Mouse (Mus musculus): ENCODE measurements around the gene Scaf11. TPM values are rescaled to one million over a fixed set of nuclear protein-coding genes. Genes with fewer than 3 reads are reported as not detected.

Gene Scaf11
- polyA plus RNA-seq, 2 experiments = 19.4 to 37.1 TPM

DNA sequence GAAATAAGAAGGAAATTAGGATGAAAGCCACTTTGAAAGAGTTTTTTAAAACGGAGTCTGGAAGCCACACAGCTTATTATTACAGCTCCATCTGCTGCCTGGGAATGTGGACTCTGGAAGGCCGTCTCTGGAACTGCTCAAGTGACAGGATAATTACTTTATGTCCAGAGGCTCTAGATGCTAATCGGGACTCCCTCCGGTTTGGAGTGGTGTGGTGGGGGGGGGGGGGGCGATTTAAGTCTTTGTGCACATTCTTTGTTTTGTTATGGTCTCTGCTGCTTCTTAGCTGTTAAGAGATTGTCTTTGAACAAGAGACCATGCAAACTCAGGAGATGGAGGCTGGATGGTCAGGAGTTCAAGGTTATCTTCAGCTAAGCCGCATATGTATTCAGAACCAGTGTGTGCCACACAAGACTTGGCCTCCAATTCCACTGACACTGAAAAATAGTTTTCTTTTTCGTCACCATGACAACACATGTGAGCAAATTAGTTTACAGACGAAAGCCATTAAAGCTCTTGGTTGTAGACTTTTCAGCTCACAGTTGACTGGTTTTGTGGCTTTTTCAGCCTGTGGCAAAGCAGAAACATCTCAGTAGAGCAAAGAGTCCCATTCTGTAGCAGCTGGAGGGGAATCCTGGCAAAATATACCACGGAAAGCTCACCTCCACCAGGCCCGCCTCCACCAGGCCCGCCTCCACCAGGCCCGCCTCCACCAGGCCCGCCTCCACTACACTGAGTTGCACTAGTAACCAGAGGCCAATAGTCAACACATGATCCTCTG is 31.4 kb upstream of the Scaf11 start:
- 55% methylated on average over 13 of the region's 13 CpGs for WGBS (ENCODE audit: insufficient replicate concordance)
- Histone ChIP-seq H3K27ac (no peak overlapping the region), H3K9ac (replicated peaks) (no peak overlapping the region), H3K27me3 (ENCODE audit: control insufficient read depth, insufficient read depth, low read length) (no peaks in the 10 kb centered on the region), H3K36me3 (replicated peaks; ENCODE audit: control insufficient read depth, insufficient read depth, low read depth) (no peaks in the 10 kb centered on the region), H3K4me1 (replicated peaks; ENCODE audit: control insufficient read depth in 2 of 2, insufficient read depth in 2 of 2, low read length in 1 of 2) (peaks cover 0 to 9% of the 10 kb centered on the region in 2 experiments; a peak in 2 of 4 replicates), H3K4me2 (ENCODE audit: low read depth) (no peak overlapping the region), H3K4me3 (ENCODE audit: insufficient read depth in 1 of 2, low read depth in 2 of 2, low read length in 2 of 2) (no peak overlapping the region), H3K9me3 (ENCODE audit: control insufficient read depth, low read length) (no peaks in the 10 kb centered on the region)
- TF ChIP-seq CTCF (IDR thresholded peaks at IDR 0.05; ENCODE audit: low read depth) (no peak), EP300 (IDR thresholded peaks at IDR 0.05; ENCODE audit: low read depth) (no peak)
- no peak for ATAC-seq (ENCODE audit: insufficient read depth)
- no peak for DNase-seq (ENCODE audit: low read depth in 3 of 3, low spot score in 3 of 3)

DNA sequence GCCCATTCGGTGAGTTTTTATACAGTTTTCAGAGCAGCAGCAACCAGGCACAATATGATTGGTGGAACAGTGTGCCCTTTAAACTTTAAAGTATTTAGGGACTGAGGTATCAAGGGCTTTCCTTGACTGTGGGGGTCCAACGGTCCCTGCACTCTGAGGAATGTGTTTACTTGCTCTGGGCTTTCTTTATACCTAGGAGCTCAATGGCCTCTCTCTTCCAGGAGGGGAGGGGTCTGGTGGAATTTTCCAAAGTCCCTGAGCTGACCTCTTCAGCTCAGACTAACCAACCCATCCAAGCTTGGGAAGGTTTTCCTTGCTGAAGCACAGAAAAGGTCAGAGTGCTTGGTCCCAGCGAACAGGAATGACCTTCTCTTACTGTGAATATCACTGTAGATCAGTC is 30.8 kb upstream of the Scaf11 start:
- no peak for ATAC-seq (ENCODE audit: insufficient read depth)
- DNase-seq (ENCODE audit: low read depth in 3 of 3, low spot score in 3 of 3) = no peak
- 45% methylated on average over 3 of the region's 3 CpGs for WGBS (ENCODE audit: insufficient replicate concordance)

DNA sequence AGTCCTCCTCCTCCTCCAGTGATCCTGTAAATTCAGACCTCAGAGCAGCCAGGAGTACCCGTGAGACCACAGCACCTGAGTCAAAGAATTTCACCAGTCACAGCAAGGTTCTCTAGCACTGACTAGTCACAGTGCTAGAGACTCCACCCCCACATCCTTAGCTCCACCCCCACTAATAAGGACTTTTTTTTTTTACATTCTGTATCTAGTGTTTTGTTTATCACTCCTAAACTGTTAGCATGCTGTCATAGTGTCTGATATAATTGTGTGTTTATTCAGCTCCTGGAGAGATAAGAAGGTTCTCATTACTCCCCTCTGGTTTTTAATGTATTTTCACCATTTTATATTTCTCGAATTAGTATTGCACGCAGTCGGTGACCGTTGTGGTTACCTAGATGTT is 29.5 kb upstream of the Scaf11 start:
- no peak for ATAC-seq (ENCODE audit: insufficient read depth)
- no peak for DNase-seq (ENCODE audit: low read depth in 3 of 3, low spot score in 3 of 3)
- Histone ChIP-seq H3K4me2 (ENCODE audit: low read depth) (no peak overlapping the region), H3K4me1 (replicated peaks; ENCODE audit: control insufficient read depth in 2 of 2, insufficient read depth in 2 of 2, low read length in 1 of 2) (peaks cover 0 to 9% of the 10 kb centered on the region in 2 experiments; a peak in 2 of 4 replicates), H3K27me3 (ENCODE audit: control insufficient read depth, insufficient read depth, low read length) (no peaks in the 10 kb centered on the region), H3K4me3 (ENCODE audit: insufficient read depth in 1 of 2, low read depth in 2 of 2, low read length in 2 of 2) (no peak overlapping the region), H3K9ac (replicated peaks) (no peak overlapping the region), H3K9me3 (ENCODE audit: control insufficient read depth, low read length) (no peaks in the 10 kb centered on the region), H3K27ac (no peak overlapping the region), H3K36me3 (replicated peaks; ENCODE audit: control insufficient read depth, insufficient read depth, low read depth) (no peaks in the 10 kb centered on the region)
- TF ChIP-seq EP300 (IDR thresholded peaks at IDR 0.05; ENCODE audit: low read depth) (no peak), CTCF (IDR thresholded peaks at IDR 0.05; ENCODE audit: low read depth) (no peak)
- 74% methylated on average over 5 of the region's 5 CpGs for WGBS (ENCODE audit: insufficient replicate concordance)

More for the DNA sequence above, 30.8 kb upstream of the Scaf11 start:
- no peaks in the 10 kb centered on the region for H3K9me3 ChIP-seq (ENCODE audit: control insufficient read depth, low read length)
- no peak overlapping the region for H3K27ac ChIP-seq
- TF ChIP-seq CTCF (IDR thresholded peaks at IDR 0.05; ENCODE audit: low read depth) = no peak
- TF ChIP-seq EP300 (IDR thresholded peaks at IDR 0.05; ENCODE audit: low read depth) = no peak
- H3K4me2 ChIP-seq (ENCODE audit: low read depth) = no peak overlapping the region
- H3K4me1 ChIP-seq (replicated peaks; ENCODE audit: control insufficient read depth in 2 of 2, insufficient read depth in 2 of 2, low read length in 1 of 2) = peaks cover 0 to 9% of the 10 kb centered on the region in 2 experiments; a peak in 2 of 4 replicates
- no peaks in the 10 kb centered on the region for H3K36me3 ChIP-seq (replicated peaks; ENCODE audit: control insufficient read depth, insufficient read depth, low read depth)
- no peaks in the 10 kb centered on the region for H3K27me3 ChIP-seq (ENCODE audit: control insufficient read depth, insufficient read depth, low read length)
- H3K9ac ChIP-seq (replicated peaks) = no peak overlapping the region
- H3K4me3 ChIP-seq (ENCODE audit: insufficient read depth in 1 of 2, low read depth in 2 of 2, low read length in 2 of 2) = no peak overlapping the region

DNA sequence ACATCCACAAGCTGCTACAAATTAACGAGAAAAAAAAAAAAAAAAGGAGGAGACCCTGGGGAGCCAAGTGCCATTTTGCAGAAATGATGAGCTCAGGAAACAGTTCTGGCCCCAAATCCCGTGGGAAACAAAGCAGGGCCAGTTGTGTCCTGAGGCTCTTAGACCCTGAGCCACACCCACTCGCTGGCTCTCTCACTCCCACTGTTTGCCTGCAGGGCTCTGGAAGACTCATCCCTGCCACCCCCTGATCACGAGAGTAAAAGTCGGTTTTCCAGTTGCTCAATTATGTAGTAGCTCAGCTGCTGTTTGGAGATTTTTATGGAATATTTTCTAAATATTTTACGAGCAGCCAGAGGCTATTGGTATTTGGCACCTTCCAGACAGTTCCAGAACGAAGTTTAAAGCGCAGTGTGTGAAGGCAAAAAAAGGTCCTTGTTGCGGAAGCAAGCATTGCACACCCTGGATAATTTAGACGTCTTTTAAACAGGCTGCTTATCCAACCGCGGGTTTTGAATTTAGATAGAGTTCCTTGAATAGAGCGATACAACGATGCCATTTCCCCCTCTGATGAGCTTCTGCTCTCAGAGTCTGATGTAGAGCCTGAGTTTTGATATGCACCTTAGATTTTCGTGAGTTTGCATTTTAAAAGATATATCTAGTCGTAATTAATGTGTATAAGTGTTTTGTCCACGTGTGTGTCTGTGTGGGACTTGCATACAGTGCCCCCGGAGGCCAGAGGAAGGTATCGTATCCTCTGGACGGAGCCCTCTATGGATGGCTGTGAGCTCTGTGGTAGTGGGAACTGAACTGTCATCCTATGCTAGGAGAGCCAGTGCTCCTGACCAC is 28.5 kb upstream of the Scaf11 start:
- ATAC-seq (ENCODE audit: insufficient read depth) = peak; percentile 69; the same call in 1 of the 2 replicates
- H3K4me1 ChIP-seq (replicated peaks; ENCODE audit: control insufficient read depth in 2 of 2, insufficient read depth in 2 of 2, low read length in 1 of 2) = peaks cover 0 to 9% of the 10 kb centered on the region in 2 experiments; a peak in 2 of 4 replicates
- no peaks in the 10 kb centered on the region for H3K36me3 ChIP-seq (replicated peaks; ENCODE audit: control insufficient read depth, insufficient read depth, low read depth)
- H3K27me3 ChIP-seq (ENCODE audit: control insufficient read depth, insufficient read depth, low read length) = no peaks in the 10 kb centered on the region
- WGBS (ENCODE audit: insufficient replicate concordance) = 25% methylated on average over 20 of the region's 20 CpGs
- no peaks in the 10 kb centered on the region for H3K9me3 ChIP-seq (ENCODE audit: control insufficient read depth, low read length)
- TF ChIP-seq EP300 (IDR thresholded peaks at IDR 0.05; ENCODE audit: low read depth) (no peak), CTCF (IDR thresholded peaks at IDR 0.05; ENCODE audit: low read depth) (peak; percentile 58)
- peak overlapping the region; percentile 48 for H3K4me2 ChIP-seq (ENCODE audit: low read depth)
- no peak overlapping the region for H3K4me3 ChIP-seq (ENCODE audit: insufficient read depth in 1 of 2, low read depth in 2 of 2, low read length in 2 of 2)
- H3K9ac ChIP-seq (replicated peaks) = no peak overlapping the region
- no peak for DNase-seq (ENCODE audit: low read depth in 3 of 3, low spot score in 3 of 3)
- no peak overlapping the region for H3K27ac ChIP-seq

Data from liver, embryonic 14.5 days (tissue).